Mouse (Mus musculus): ENCODE measurements around the gene Fra10ac1. TPM values are rescaled to one million over a fixed set of nuclear protein-coding genes. Genes with fewer than 3 reads are reported as not detected.
A peak's percentile ranks its signal among the peaks of the same experiment; 100 is the strongest.

The Fra10ac1 gene
- total RNA-seq, 1 experiment, result 12.2 TPM

DNA sequence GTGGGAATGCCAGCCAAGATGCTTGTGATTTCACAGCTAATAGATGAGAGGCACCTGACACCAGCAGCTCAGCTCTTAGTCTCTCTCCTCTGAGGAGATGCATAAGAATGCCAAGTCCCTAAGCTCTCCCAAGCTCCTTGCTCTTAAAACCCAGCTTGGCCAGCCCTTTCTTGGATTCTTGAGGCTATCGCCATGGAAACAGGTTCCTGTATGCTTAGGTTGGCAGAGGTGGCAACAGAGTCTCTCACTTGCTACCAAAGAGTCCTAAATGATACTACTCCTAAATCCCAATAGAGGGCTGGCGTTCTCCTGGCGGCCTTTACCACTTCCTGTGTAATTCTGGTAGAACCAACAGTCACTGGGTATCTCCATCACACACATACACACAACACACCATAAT is 35.5 kb upstream of the Fra10ac1 start:
- Histone ChIP-seq H3K4me3 (ENCODE audit: insufficient read depth in 1 of 2, low read depth in 1 of 2, low read length in 2 of 2, poor library complexity in 1 of 2, severe bottlenecking in 1 of 2) (no peak overlapping the region), H3K36me3 (ENCODE audit: control insufficient read depth, insufficient read depth, low read length, poor library complexity, severe bottlenecking) (no peaks in the 10 kb centered on the region), H3K9me3 (ENCODE audit: control insufficient read depth, insufficient read depth, low read depth, low read length) (no peaks in the 10 kb centered on the region), H3K27ac (ENCODE audit: insufficient read depth, low read depth, low read length, poor library complexity, severe bottlenecking) (no peak overlapping the region), H3K9ac (ENCODE audit: insufficient read depth, low read depth, low read length, poor library complexity, severe bottlenecking) (no peak overlapping the region), H3K4me1 (ENCODE audit: control insufficient read depth in 2 of 2, insufficient read depth in 2 of 2, low read length in 2 of 2, poor library complexity in 1 of 2) (peaks cover 2 to 3% of the 10 kb centered on the region in 2 experiments; a peak in 1 of 4 replicates)
- no peak for TF ChIP-seq ZNF384 (IDR thresholded peaks at IDR 0.05; ENCODE audit: low read depth, low read length)
- no peak for DNase-seq (ENCODE audit: low read depth, low spot score)
- in situ Hi-C loops (cut with MboI; ENCODE audit: low sequenced_read_pairs in 2 of 2, unreplicated experiment in 2 of 2), result no loop called here

DNA sequence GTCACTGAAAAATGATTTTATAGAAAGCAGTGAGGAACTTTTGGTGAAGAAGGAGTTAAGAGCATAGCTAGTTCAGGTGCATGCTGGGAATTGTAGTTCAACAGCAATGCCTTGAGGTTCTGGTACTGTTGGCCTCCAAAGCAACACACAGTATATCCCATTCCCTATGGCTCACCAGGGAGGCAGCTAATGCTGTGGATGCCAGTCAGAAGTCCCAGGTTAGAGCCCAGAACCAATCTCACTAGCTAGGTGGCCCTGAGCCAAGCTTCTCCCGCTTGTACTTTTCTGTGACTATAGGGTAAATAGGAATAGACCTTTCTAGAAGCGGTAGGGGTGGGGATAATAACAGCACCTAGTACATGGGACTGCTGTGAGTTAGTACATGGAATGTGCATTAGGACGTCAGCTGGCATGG is 34.7 kb upstream of the Fra10ac1 start:
- Histone ChIP-seq H3K9ac (ENCODE audit: insufficient read depth, low read depth, low read length, poor library complexity, severe bottlenecking) (no peak overlapping the region), H3K4me3 (ENCODE audit: insufficient read depth in 1 of 2, low read depth in 1 of 2, low read length in 2 of 2, poor library complexity in 1 of 2, severe bottlenecking in 1 of 2) (no peak overlapping the region), H3K27ac (ENCODE audit: insufficient read depth, low read depth, low read length, poor library complexity, severe bottlenecking) (no peak overlapping the region), H3K36me3 (ENCODE audit: control insufficient read depth, insufficient read depth, low read length, poor library complexity, severe bottlenecking) (no peaks in the 10 kb centered on the region), H3K9me3 (ENCODE audit: control insufficient read depth, insufficient read depth, low read depth, low read length) (no peaks in the 10 kb centered on the region), H3K4me1 (ENCODE audit: control insufficient read depth in 2 of 2, insufficient read depth in 2 of 2, low read length in 2 of 2, poor library complexity in 1 of 2) (peaks cover 2 to 3% of the 10 kb centered on the region in 2 experiments; a peak in 1 of 4 replicates)
- in situ Hi-C loops (cut with MboI; ENCODE audit: low sequenced_read_pairs in 2 of 2, unreplicated experiment in 2 of 2), result no loop called here
- TF ChIP-seq ZC3H11A (IDR thresholded peaks at IDR 0.05; ENCODE audit: borderline replicate concordance, low read depth, low read length) (no peak), HCFC1 (IDR thresholded peaks at IDR 0.05; ENCODE audit: borderline replicate concordance, insufficient read depth, low read length) (peak; percentile 91)
- no peak for DNase-seq (ENCODE audit: low read depth, low spot score)

DNA sequence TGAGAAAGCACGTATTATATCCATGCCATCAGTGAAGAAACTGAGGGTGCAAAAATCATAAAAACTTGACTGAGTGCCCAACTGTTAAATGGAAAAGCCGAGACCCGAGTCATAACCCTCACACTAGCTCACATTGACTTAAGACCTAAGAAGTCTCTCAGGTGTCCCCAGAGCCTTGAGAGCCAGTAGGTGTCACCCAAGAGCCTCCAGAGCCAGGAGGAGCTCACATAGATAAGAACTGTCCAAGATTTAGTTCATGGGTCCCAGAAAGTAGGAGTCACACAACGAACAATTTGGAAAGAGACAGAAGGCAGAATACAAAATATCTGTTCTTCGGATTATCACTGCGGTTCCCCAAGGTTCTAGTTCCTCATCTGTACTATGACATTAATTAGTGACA is 29.8 kb upstream of the Fra10ac1 start:
- Histone ChIP-seq H3K4me3 (ENCODE audit: insufficient read depth in 1 of 2, low read depth in 1 of 2, low read length in 2 of 2, poor library complexity in 1 of 2, severe bottlenecking in 1 of 2) (no peak overlapping the region), H3K27ac (ENCODE audit: insufficient read depth, low read depth, low read length, poor library complexity, severe bottlenecking) (no peak overlapping the region), H3K9ac (ENCODE audit: insufficient read depth, low read depth, low read length, poor library complexity, severe bottlenecking) (no peak overlapping the region), H3K36me3 (ENCODE audit: control insufficient read depth, insufficient read depth, low read length, poor library complexity, severe bottlenecking) (no peaks in the 10 kb centered on the region), H3K9me3 (ENCODE audit: control insufficient read depth, insufficient read depth, low read depth, low read length) (no peaks in the 10 kb centered on the region), H3K4me1 (ENCODE audit: control insufficient read depth in 2 of 2, insufficient read depth in 2 of 2, low read length in 2 of 2, poor library complexity in 1 of 2) (peaks cover 0 to 4% of the 10 kb centered on the region in 2 experiments; a peak in 1 of 4 replicates)
- TF ChIP-seq ZNF384 (IDR thresholded peaks at IDR 0.05; ENCODE audit: low read depth, low read length), result no peak
- TF ChIP-seq ZC3H11A (IDR thresholded peaks at IDR 0.05; ENCODE audit: borderline replicate concordance, low read depth, low read length), result peak; percentile 86
- in situ Hi-C loops (cut with MboI; ENCODE audit: low sequenced_read_pairs in 2 of 2, unreplicated experiment in 2 of 2), result no loop called here
- DNase-seq (ENCODE audit: low read depth, low spot score), result no peak

DNA sequence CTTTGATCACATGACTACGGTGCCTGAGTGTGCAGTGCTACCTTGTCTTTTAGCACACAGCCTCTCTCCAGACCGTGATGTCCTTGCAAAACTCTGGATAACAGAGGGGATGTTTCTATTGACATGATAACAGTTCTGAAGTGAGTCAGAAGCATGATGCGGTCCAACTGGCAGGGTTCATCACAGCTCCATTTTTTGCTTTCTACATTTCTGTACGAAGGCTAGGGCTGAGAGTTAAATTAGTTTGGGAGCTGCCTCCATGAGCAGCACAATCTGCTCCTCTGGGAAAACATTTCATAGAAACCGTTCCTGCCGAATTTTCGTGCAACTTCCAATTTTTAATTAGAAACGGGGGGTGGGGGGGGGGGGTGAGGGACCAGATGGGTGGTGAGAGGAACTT is 25.7 kb upstream of the Fra10ac1 start:
- in situ Hi-C loops (cut with MboI; ENCODE audit: low sequenced_read_pairs in 2 of 2, unreplicated experiment in 2 of 2), result no loop called here

DNA sequence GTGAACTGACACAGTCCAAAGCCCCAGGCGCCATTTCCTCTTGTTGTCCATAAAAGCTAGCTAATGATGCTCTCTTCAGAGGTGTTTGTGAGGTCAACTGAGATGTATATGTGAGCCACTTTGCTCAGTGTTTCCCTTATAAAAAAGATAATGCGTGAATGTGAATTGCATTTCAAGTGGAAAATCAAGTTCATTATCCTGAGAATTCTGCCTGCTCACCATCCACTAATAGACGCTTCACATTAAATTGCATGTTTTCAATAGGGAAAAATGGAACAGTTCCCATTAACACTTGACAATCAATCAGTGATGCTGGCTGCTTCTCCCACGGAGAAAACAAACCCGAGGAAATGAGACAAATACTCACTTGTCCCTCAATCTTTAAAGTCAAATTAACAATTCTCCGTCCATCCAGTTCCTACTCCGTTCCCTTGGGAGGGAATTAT is 22.2 kb upstream of the Fra10ac1 start:
- DNase-seq (ENCODE audit: low read depth, low spot score), result no peak
- Histone ChIP-seq H3K27ac (ENCODE audit: insufficient read depth, low read depth, low read length, poor library complexity, severe bottlenecking) (no peak overlapping the region), H3K4me1 (ENCODE audit: control insufficient read depth in 2 of 2, insufficient read depth in 2 of 2, low read length in 2 of 2, poor library complexity in 1 of 2) (peaks cover 0 to 3% of the 10 kb centered on the region in 2 experiments; a peak in 1 of 4 replicates), H3K4me3 (ENCODE audit: insufficient read depth in 1 of 2, low read depth in 1 of 2, low read length in 2 of 2, poor library complexity in 1 of 2, severe bottlenecking in 1 of 2) (no peak overlapping the region), H3K9me3 (ENCODE audit: control insufficient read depth, insufficient read depth, low read depth, low read length) (no peaks in the 10 kb centered on the region), H3K9ac (ENCODE audit: insufficient read depth, low read depth, low read length, poor library complexity, severe bottlenecking) (no peak overlapping the region), H3K36me3 (ENCODE audit: control insufficient read depth, insufficient read depth, low read length, poor library complexity, severe bottlenecking) (no peaks in the 10 kb centered on the region)
- in situ Hi-C loops (cut with MboI; ENCODE audit: low sequenced_read_pairs in 2 of 2, unreplicated experiment in 2 of 2), result no loop called here
- TF ChIP-seq HCFC1 (IDR thresholded peaks at IDR 0.05; ENCODE audit: borderline replicate concordance, insufficient read depth, low read length), result no peak
- TF ChIP-seq ZNF384 (IDR thresholded peaks at IDR 0.05; ENCODE audit: low read depth, low read length), result no peak
- no peak for TF ChIP-seq MAFK (IDR thresholded peaks at IDR 0.05; ENCODE audit: insufficient read depth, low read depth, low read length)
- no peak for TF ChIP-seq ZC3H11A (IDR thresholded peaks at IDR 0.05; ENCODE audit: borderline replicate concordance, low read depth, low read length)
- TF ChIP-seq CHD2 (IDR thresholded peaks at IDR 0.05; ENCODE audit: low read depth, low read length), result no peak

More for the DNA sequence above, 25.7 kb upstream of the Fra10ac1 start:
- H3K4me1 ChIP-seq (ENCODE audit: control insufficient read depth in 2 of 2, insufficient read depth in 2 of 2, low read length in 2 of 2, poor library complexity in 1 of 2), result peaks cover 1 to 4% of the 10 kb centered on the region in 2 experiments; a peak in 2 of 4 replicates
- DNase-seq (ENCODE audit: low read depth, low spot score), result no peak
- no peak overlapping the region for H3K4me3 ChIP-seq (ENCODE audit: insufficient read depth in 1 of 2, low read depth in 1 of 2, low read length in 2 of 2, poor library complexity in 1 of 2, severe bottlenecking in 1 of 2)
- no peaks in the 10 kb centered on the region for H3K36me3 ChIP-seq (ENCODE audit: control insufficient read depth, insufficient read depth, low read length, poor library complexity, severe bottlenecking)
- H3K9ac ChIP-seq (ENCODE audit: insufficient read depth, low read depth, low read length, poor library complexity, severe bottlenecking), result no peak overlapping the region
- H3K9me3 ChIP-seq (ENCODE audit: control insufficient read depth, insufficient read depth, low read depth, low read length), result no peaks in the 10 kb centered on the region
- H3K27ac ChIP-seq (ENCODE audit: insufficient read depth, low read depth, low read length, poor library complexity, severe bottlenecking), result no peak overlapping the region
- TF ChIP-seq CHD2 (IDR thresholded peaks at IDR 0.05; ENCODE audit: low read depth, low read length) (no peak), MAFK (IDR thresholded peaks at IDR 0.05; ENCODE audit: insufficient read depth, low read depth, low read length) (no peak), ZC3H11A (IDR thresholded peaks at IDR 0.05; ENCODE audit: borderline replicate concordance, low read depth, low read length) (no peak), ZNF384 (IDR thresholded peaks at IDR 0.05; ENCODE audit: low read depth, low read length) (no peak), HCFC1 (IDR thresholded peaks at IDR 0.05; ENCODE audit: borderline replicate concordance, insufficient read depth, low read length) (no peak)
